Mouse (Mus musculus): ENCODE measurements at regions not wholly inside any gene's neighbourhood (a gene's known extent, or its start where the extent isn't known, plus 50 kb on each side); places are given as distances from the start of the nearest gene placed in this dataset.

- TF ChIP-seq CTCF (IDR thresholded peaks at IDR 0.05; ENCODE audit: extremely low read depth, insufficient read depth, insufficient read length, insufficient replicate concordance) = no peak
- no peak for TF ChIP-seq POLR2A (IDR thresholded peaks at IDR 0.05; ENCODE audit: low read depth, low read length)
Observed at GRCm38 (mm10) chr9:43863609-43864397, 120.0 kb downstream of the Nectin1 start.

Data from spleen, adult 2 months (tissue).